Mouse (Mus musculus): ENCODE measurements at regions not wholly inside any gene's neighbourhood (a gene's known extent, or its start where the extent isn't known, plus 50 kb on each side); places are given as distances from the start of the nearest gene placed in this dataset.

- TF ChIP-seq POLR2A (IDR thresholded peaks at IDR 0.05; ENCODE audit: borderline replicate concordance, control insufficient read depth, low read depth, low read length) (no peak), CTCF (IDR thresholded peaks at IDR 0.05; ENCODE audit: control insufficient read depth, insufficient read depth, low read length) (no peak)
These were observed 236.2 kb upstream of the Ankrd55 start for GRCm38 (mm10) chr13:112052011-112052410.
